Mouse (Mus musculus): ENCODE data around the gene Thnsl2. TPM values are rescaled to one million over a fixed set of nuclear protein-coding genes. Genes with fewer than 3 reads are reported as not detected.

Gene Thnsl2
- polyA plus RNA-seq, 1 experiment from 2014 or later = 4.4 TPM

GRCm38 (mm10) chr6:71125043-71125893 lies 19.0 kb downstream of the Thnsl2 start:
- ATAC-seq = peak; percentile 73
- Histone ChIP-seq H3K36me3 (ENCODE audit: control insufficient read depth, insufficient read depth, low read length) (no peaks in the 10 kb centered on the region), H3K27me3 (replicated peaks; ENCODE audit: control insufficient read depth, insufficient read depth, low read length) (no peaks in the 10 kb centered on the region), H3K9ac (ENCODE audit: low read length) (no peak overlapping the region), H3K27ac (ENCODE audit: low read depth, low read length) (no peak overlapping the region), H3K4me1 (ENCODE audit: control insufficient read depth, insufficient read depth, low read length) (no peaks in the 10 kb centered on the region), H3K4me3 (ENCODE audit: low read depth, low read length) (no peak overlapping the region), H3K4me2 (ENCODE audit: low read length) (no peak overlapping the region), H3K9me3 (replicated peaks; ENCODE audit: control insufficient read depth, low read length) (no peaks in the 10 kb centered on the region)
- peak; percentile 89 for DNase-seq (ENCODE audit: low spot score)
- 6% methylated on average over 3 of the region's 3 CpGs for WGBS

- no peak overlapping the region for H3K27ac ChIP-seq (ENCODE audit: low read depth, low read length)
- H3K4me3 ChIP-seq (ENCODE audit: low read depth, low read length) = no peak overlapping the region
- DNase-seq (ENCODE audit: low spot score) (no peak), ATAC-seq (no peak)
- H3K9ac ChIP-seq (ENCODE audit: low read length) = no peak overlapping the region
- no peak overlapping the region for H3K4me2 ChIP-seq (ENCODE audit: low read length)
- WGBS = 9% methylated on average over 10 of the region's 10 CpGs
- H3K9me3 ChIP-seq (replicated peaks; ENCODE audit: control insufficient read depth, low read length) = no peaks in the 10 kb centered on the region
- no peaks in the 10 kb centered on the region for H3K4me1 ChIP-seq (ENCODE audit: control insufficient read depth, insufficient read depth, low read length)
- H3K36me3 ChIP-seq (ENCODE audit: control insufficient read depth, insufficient read depth, low read length) = no peaks in the 10 kb centered on the region
- no peaks in the 10 kb centered on the region for H3K27me3 ChIP-seq (replicated peaks; ENCODE audit: control insufficient read depth, insufficient read depth, low read length)
Observed at GRCm38 (mm10) chr6:71119577-71120254, 24.5 kb downstream of the Thnsl2 start.

- Histone ChIP-seq H3K9ac (ENCODE audit: low read length) (no peak overlapping the region), H3K27ac (ENCODE audit: low read depth, low read length) (no peak overlapping the region), H3K4me2 (ENCODE audit: low read length) (no peak overlapping the region), H3K9me3 (replicated peaks; ENCODE audit: control insufficient read depth, low read length) (no peaks in the 10 kb centered on the region), H3K4me1 (ENCODE audit: control insufficient read depth, insufficient read depth, low read length) (no peaks in the 10 kb centered on the region), H3K4me3 (ENCODE audit: low read depth, low read length) (no peak overlapping the region), H3K36me3 (ENCODE audit: control insufficient read depth, insufficient read depth, low read length) (no peaks in the 10 kb centered on the region), H3K27me3 (replicated peaks; ENCODE audit: control insufficient read depth, insufficient read depth, low read length) (no peaks in the 10 kb centered on the region)
- WGBS = 65% methylated on average over 11 of the region's 11 CpGs
- DNase-seq (ENCODE audit: low spot score) = no peak
- ATAC-seq = no peak
Observed at GRCm38 (mm10) chr6:71111419-71112113, 32.7 kb downstream of the Thnsl2 start.

- no peaks in the 10 kb centered on the region for H3K36me3 ChIP-seq (ENCODE audit: control insufficient read depth, insufficient read depth, low read length)
- H3K27ac ChIP-seq (ENCODE audit: low read depth, low read length) = no peak overlapping the region
- no peak overlapping the region for H3K4me2 ChIP-seq (ENCODE audit: low read length)
- peak; percentile 27 for DNase-seq (ENCODE audit: low spot score)
- H3K4me3 ChIP-seq (ENCODE audit: low read depth, low read length) = no peak overlapping the region
- no peaks in the 10 kb centered on the region for H3K4me1 ChIP-seq (ENCODE audit: control insufficient read depth, insufficient read depth, low read length)
- H3K9ac ChIP-seq (ENCODE audit: low read length) = no peak overlapping the region
- no peaks in the 10 kb centered on the region for H3K9me3 ChIP-seq (replicated peaks; ENCODE audit: control insufficient read depth, low read length)
- H3K27me3 ChIP-seq (replicated peaks; ENCODE audit: control insufficient read depth, insufficient read depth, low read length) = no peaks in the 10 kb centered on the region
- 70% methylated on average over 19 of the region's 19 CpGs for WGBS
- no peak for ATAC-seq
Observed at GRCm38 (mm10) chr6:71106170-71106945, 37.9 kb downstream of the Thnsl2 start.

- WGBS = 92% methylated on average over 3 of the region's 3 CpGs
- no peaks in the 10 kb centered on the region for H3K4me1 ChIP-seq (ENCODE audit: control insufficient read depth, insufficient read depth, low read length)
- H3K9ac ChIP-seq (ENCODE audit: low read length) = no peak overlapping the region
- ATAC-seq (no peak), DNase-seq (ENCODE audit: low spot score) (no peak)
- H3K27me3 ChIP-seq (replicated peaks; ENCODE audit: control insufficient read depth, insufficient read depth, low read length) = no peaks in the 10 kb centered on the region
- no peak overlapping the region for H3K4me2 ChIP-seq (ENCODE audit: low read length)
- H3K9me3 ChIP-seq (replicated peaks; ENCODE audit: control insufficient read depth, low read length) = no peaks in the 10 kb centered on the region
- no peak overlapping the region for H3K4me3 ChIP-seq (ENCODE audit: low read depth, low read length)
- H3K36me3 ChIP-seq (ENCODE audit: control insufficient read depth, insufficient read depth, low read length) = no peaks in the 10 kb centered on the region
- H3K27ac ChIP-seq (ENCODE audit: low read depth, low read length) = no peak overlapping the region
Observed at GRCm38 (mm10) chr6:71096126-71096525, 48.1 kb downstream of the Thnsl2 start.

GRCm38 (mm10) chr6:71094693-71095092 lies 49.5 kb downstream of the Thnsl2 start:
- Histone ChIP-seq H3K9me3 (replicated peaks; ENCODE audit: control insufficient read depth, low read length) (no peaks in the 10 kb centered on the region), H3K9ac (ENCODE audit: low read length) (no peak overlapping the region), H3K4me1 (ENCODE audit: control insufficient read depth, insufficient read depth, low read length) (no peaks in the 10 kb centered on the region), H3K4me3 (ENCODE audit: low read depth, low read length) (no peak overlapping the region), H3K36me3 (ENCODE audit: control insufficient read depth, insufficient read depth, low read length) (no peaks in the 10 kb centered on the region), H3K27me3 (replicated peaks; ENCODE audit: control insufficient read depth, insufficient read depth, low read length) (no peaks in the 10 kb centered on the region), H3K27ac (ENCODE audit: low read depth, low read length) (no peak overlapping the region), H3K4me2 (ENCODE audit: low read length) (no peak overlapping the region)
- peak; percentile 58 for DNase-seq (ENCODE audit: low spot score)
- no peak for ATAC-seq
- WGBS = 56% methylated on average over 5 of the region's 5 CpGs

- H3K4me3 ChIP-seq (ENCODE audit: low read depth, low read length) = no peak overlapping the region
- no peak overlapping the region for H3K27ac ChIP-seq (ENCODE audit: low read depth, low read length)
- H3K4me2 ChIP-seq (ENCODE audit: low read length) = no peak overlapping the region
- no peak for DNase-seq (ENCODE audit: low spot score)
- ATAC-seq = no peak
- H3K9ac ChIP-seq (ENCODE audit: low read length) = no peak overlapping the region
- 85% methylated on average over 6 of the region's 6 CpGs for WGBS
- H3K36me3 ChIP-seq (ENCODE audit: control insufficient read depth, insufficient read depth, low read length) = no peaks in the 10 kb centered on the region
- no peaks in the 10 kb centered on the region for H3K27me3 ChIP-seq (replicated peaks; ENCODE audit: control insufficient read depth, insufficient read depth, low read length)
- H3K4me1 ChIP-seq (ENCODE audit: control insufficient read depth, insufficient read depth, low read length) = no peaks in the 10 kb centered on the region
- no peaks in the 10 kb centered on the region for H3K9me3 ChIP-seq (replicated peaks; ENCODE audit: control insufficient read depth, low read length)
Observed at GRCm38 (mm10) chr6:71093686-71094085, 50.6 kb downstream of the Thnsl2 start.

- Histone ChIP-seq H3K36me3 (ENCODE audit: control insufficient read depth, insufficient read depth, low read length) (no peaks in the 10 kb centered on the region), H3K27ac (ENCODE audit: low read depth, low read length) (no peak overlapping the region), H3K9ac (ENCODE audit: low read length) (no peak overlapping the region), H3K4me2 (ENCODE audit: low read length) (no peak overlapping the region), H3K27me3 (replicated peaks; ENCODE audit: control insufficient read depth, insufficient read depth, low read length) (no peaks in the 10 kb centered on the region), H3K4me3 (ENCODE audit: low read depth, low read length) (no peak overlapping the region), H3K4me1 (ENCODE audit: control insufficient read depth, insufficient read depth, low read length) (no peaks in the 10 kb centered on the region), H3K9me3 (replicated peaks; ENCODE audit: control insufficient read depth, low read length) (peaks cover 2% of the 10 kb centered on the region; the same call in 1 of the 2 replicates)
- no peak for ATAC-seq
- DNase-seq (ENCODE audit: low spot score) = no peak
- 92% methylated on average over 5 of the region's 5 CpGs for WGBS
Observed at GRCm38 (mm10) chr6:71090475-71090874, 53.8 kb downstream of the Thnsl2 start.

All from forebrain, embryonic 14.5 days (tissue).